Mouse (Mus musculus) heart, embryonic 14.5 days (tissue): ENCODE data around the gene Rapgef1. TPM values are rescaled to one million over a fixed set of nuclear protein-coding genes. Genes with fewer than 3 reads are reported as not detected.

ENCODE experiments used
- ATAC-seq: fragments of 200-750 bp; cut with Nextera tagmentation; 2 replicates; pipeline ENCODE4 v1.8.0; 2017; ENCODE audit warnings: low read depth, moderate TSS enrichment; ENCODE audit not compliant: insufficient number of reproducible peaks, insufficient read depth, low FRiP score
- H3K27ac ChIP-seq, 2 experiments: fragments of 200-500 bp in 1 of 2; fragments of 300-500 bp in 1 of 2; sonication (generic) in 1 of 2; replicated peaks in 1 of 2; 2 replicates each; pipeline ENCODE4 v1.5.1; 2012 to 2014; ENCODE audit warnings: low read depth in 2 of 2, low read length in 2 of 2, control low read depth in 1 of 2, mild to moderate bottlenecking in 1 of 2, mixed read lengths in 1 of 2; ENCODE audit not compliant: control insufficient read depth in 1 of 2, insufficient read depth in 1 of 2
- H3K27me3 ChIP-seq: fragments of 300-500 bp; sonication (generic); 2 replicates; pipeline ENCODE4 v1.6.1; 2014; ENCODE audit warnings: mild to moderate bottlenecking, low read length, control low read depth; ENCODE audit not compliant: control insufficient read depth, insufficient read depth
- H3K36me3 ChIP-seq: fragments of 300-500 bp; sonication (generic); 2 replicates; pipeline ENCODE4 v1.6.1; 2014; ENCODE audit warnings: mild to moderate bottlenecking, control low read depth, low read length, mixed read lengths; ENCODE audit not compliant: control insufficient read depth, insufficient read depth
- H3K4me1 ChIP-seq, 2 experiments: fragments of 200-500 bp in 1 of 2; fragments of 300-500 bp in 1 of 2; sonication (generic) in 1 of 2; 2 replicates each; pipeline ENCODE4 v1.6.1; 2012 to 2014; ENCODE audit warnings: low read length in 2 of 2, control low read depth in 1 of 2, mixed read lengths in 1 of 2; ENCODE audit not compliant: control insufficient read depth in 2 of 2, insufficient read depth in 2 of 2
- H3K4me2 ChIP-seq: fragments of 300-500 bp; sonication (generic); 2 replicates; pipeline ENCODE4 v1.6.1; 2014; ENCODE audit warnings: mild to moderate bottlenecking, low read length
- H3K4me3 ChIP-seq, 2 experiments: fragments of 200-500 bp in 1 of 2; fragments of 300-500 bp in 1 of 2; sonication (generic) in 1 of 2; 2 replicates each; pipeline ENCODE4 v1.5.1; 2012 to 2014; ENCODE audit warnings: low read length in 2 of 2, mild to moderate bottlenecking in 2 of 2, control low read depth in 1 of 2, low read depth in 1 of 2, moderate library complexity in 1 of 2; ENCODE audit not compliant: control insufficient read depth in 1 of 2, insufficient read depth in 1 of 2
- H3K9ac ChIP-seq: fragments of 300-500 bp; sonication (generic); 2 replicates; pipeline ENCODE4 v1.6.1; 2014; ENCODE audit warnings: mild to moderate bottlenecking, low read length
- H3K9me3 ChIP-seq: fragments of 300-500 bp; sonication (generic); 2 replicates; pipeline ENCODE4 v1.6.1; 2016; ENCODE audit warnings: low read length, control low read depth; ENCODE audit not compliant: control insufficient read depth
- WGBS: fragments of 180-500 bp; shearing (Covaris S2); extraction: QIAGEN DNeasy Blood & Tissue Kit; methylation state at CpG from one replicate; pipeline ENCODE4 v1.1.7; 2014; 5-methylcytosine and 5-hydroxymethylcytosine counted together
- polyA plus RNA-seq: library from polyadenylated mRNA; unstranded; fragments of >200 nt; fragmentation: Nextera tagmentation; extraction: Ambion mirVana; gene quantifications from 2 replicates; pipeline ENCODE4 v1.2.1, GENCODE M21; 2014

Gene Rapgef1
- polyA plus RNA-seq, 1 experiment from 2014 or later = 12.6 TPM

DNA sequence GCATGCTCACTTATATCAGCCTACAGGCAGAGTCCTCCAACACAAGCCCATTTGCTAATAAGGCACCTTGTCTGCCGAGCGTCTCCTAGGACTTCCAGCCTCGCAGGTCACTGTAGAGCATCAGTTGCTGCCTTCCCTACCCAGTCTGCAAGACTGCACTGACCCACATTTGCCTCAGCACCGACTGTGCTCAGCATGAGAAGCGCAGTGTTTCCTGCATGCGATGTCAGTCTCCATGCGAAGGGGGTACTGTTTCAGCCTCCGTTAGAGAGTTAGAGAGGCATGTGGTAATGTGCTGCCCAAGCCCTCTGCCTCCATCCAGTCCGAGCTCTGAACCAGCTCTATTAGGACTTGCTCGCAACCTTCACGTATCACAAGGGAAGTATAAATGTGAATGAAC, 54.6 kb downstream of the Rapgef1 start:
- 79% methylated on average over 11 of the region's 11 CpGs for WGBS
- peaks cover 15 to 44% of the 10 kb centered on the region in 2 experiments for H3K4me1 ChIP-seq
- H3K36me3 ChIP-seq = 0 out of 2 replicates have a peak, but pooled peaks cover under 1% of the 10 kb centered on the region
- H3K27ac ChIP-seq = no peak overlapping the region
- ATAC-seq = no peak
- H3K9ac ChIP-seq = no peak overlapping the region
- no peaks in the 10 kb centered on the region for H3K9me3 ChIP-seq
- no peaks in the 10 kb centered on the region for H3K27me3 ChIP-seq
- H3K4me2 ChIP-seq = no peak overlapping the region
- no peak overlapping the region for H3K4me3 ChIP-seq

DNA sequence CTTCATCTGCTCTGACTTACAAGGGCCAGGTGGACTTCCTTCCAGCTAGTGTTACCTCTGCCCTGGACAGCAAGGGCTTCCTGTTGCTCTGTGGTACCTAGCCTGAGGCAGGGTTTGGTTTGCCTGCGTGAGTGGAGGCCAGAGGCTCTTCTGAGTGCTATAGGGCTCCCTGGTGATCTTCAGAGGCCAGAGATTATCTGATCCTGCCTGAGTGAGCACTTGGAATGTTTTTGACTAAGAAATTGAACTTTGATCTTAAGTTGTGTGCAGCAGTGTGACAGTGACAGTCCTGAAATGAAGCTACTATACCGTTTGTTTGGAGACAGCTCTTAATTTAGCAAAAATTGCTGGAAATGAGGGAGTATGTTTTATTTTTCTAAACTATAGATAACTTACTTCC, 55.0 kb downstream of the Rapgef1 start:
- Histone ChIP-seq H3K4me2 (no peak overlapping the region), H3K27ac (no peak overlapping the region), H3K9ac (no peak overlapping the region), H3K9me3 (no peaks in the 10 kb centered on the region), H3K36me3 (0 out of 2 replicates have a peak, but pooled peaks cover 5% of the 10 kb centered on the region), H3K4me1 (peaks cover 15 to 40% of the 10 kb centered on the region in 2 experiments), H3K27me3 (no peaks in the 10 kb centered on the region), H3K4me3 (no peak overlapping the region)
- no peak for ATAC-seq
- 69% methylated on average over 2 of the region's 2 CpGs for WGBS

DNA sequence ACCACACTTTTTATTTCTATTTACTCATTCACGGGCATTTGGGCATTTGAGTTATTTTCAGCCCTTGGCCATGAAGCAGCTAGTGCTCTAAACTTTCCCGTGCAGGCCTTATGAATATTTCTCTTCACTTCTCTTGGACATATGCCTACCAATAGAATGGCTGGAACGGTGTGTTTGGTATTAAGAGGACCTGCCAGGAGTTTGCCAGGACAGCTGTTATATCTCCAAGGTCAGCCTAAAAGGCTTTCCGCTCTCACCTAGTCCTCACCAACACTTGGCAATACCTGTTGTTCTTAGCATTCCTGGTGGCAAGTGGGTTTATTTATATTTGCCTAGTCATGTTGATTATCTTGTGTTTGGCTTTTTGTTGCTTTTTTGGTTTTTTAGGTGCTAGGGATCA, 56.3 kb downstream of the Rapgef1 start:
- Histone ChIP-seq H3K9me3 (no peaks in the 10 kb centered on the region), H3K4me2 (no peak overlapping the region), H3K9ac (no peak overlapping the region), H3K36me3 (0 out of 2 replicates have a peak, but pooled peaks cover 7% of the 10 kb centered on the region), H3K27ac (no peak overlapping the region), H3K27me3 (no peaks in the 10 kb centered on the region), H3K4me3 (no peak overlapping the region), H3K4me1 (peaks cover 10 to 27% of the 10 kb centered on the region in 2 experiments)
- WGBS = 59% methylated on average over 4 of the region's 4 CpGs
- no peak for ATAC-seq

DNA sequence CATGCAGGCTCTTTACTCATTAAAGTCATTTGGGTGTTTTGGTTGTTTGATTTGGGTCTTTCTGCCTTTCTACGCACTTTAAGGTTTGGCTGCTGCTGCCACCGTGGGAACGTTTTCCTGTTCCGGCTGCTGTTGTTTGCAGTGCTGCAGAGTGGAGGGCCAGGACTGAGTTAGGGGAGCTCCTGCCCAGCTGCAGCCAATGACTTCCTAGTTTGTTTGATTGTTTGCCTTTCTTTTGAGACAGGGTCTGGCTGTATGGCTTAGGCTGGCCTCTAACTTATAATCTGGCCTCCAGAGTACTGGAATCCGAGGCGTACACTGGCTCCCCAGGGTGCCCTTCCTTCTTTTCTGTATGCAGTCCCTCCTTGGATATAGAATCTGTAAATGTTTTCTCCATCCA, 57.0 kb downstream of the Rapgef1 start:
- 77% methylated on average over 6 of the region's 6 CpGs for WGBS
- Histone ChIP-seq H3K9ac (no peak overlapping the region), H3K9me3 (no peaks in the 10 kb centered on the region), H3K4me1 (peaks cover 4 to 21% of the 10 kb centered on the region in 2 experiments), H3K27me3 (no peaks in the 10 kb centered on the region), H3K4me2 (no peak overlapping the region), H3K27ac (no peak overlapping the region), H3K4me3 (no peak overlapping the region), H3K36me3 (0 out of 2 replicates have a peak, but pooled peaks cover 7% of the 10 kb centered on the region)
- no peak for ATAC-seq

DNA sequence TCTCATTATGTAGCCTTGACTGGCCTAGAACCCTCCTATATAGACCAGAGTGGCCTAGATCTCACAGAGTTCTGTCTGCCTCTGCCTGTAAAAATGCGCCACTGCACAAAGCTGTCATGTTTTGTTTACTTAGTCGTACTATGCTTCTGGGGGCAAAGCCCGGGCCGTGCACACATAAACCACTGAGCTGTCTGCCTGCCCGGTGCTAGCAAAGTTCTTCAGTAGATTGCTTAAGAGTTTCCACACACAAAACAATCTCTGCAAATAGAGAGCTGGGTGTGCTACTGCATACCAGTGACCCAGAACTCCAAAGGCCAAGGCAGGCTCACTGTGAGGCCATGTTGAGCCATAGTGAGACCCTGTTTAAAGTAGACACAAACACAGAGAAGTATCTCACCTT, 58.3 kb downstream of the Rapgef1 start:
- WGBS = 68% methylated on average over 5 of the region's 5 CpGs
- no peak overlapping the region for H3K4me2 ChIP-seq
- no peaks in the 10 kb centered on the region for H3K9me3 ChIP-seq
- 0 out of 2 replicates have a peak, but pooled peaks cover 7% of the 10 kb centered on the region for H3K36me3 ChIP-seq
- H3K4me1 ChIP-seq = peaks cover 0 to 11% of the 10 kb centered on the region in 2 experiments; a peak in 2 of 4 replicates
- 0 out of 2 replicates have a peak overlapping the region, but pooled peaks have one; percentile 1 for H3K9ac ChIP-seq
- no peaks in the 10 kb centered on the region for H3K27me3 ChIP-seq
- no peak overlapping the region for H3K27ac ChIP-seq
- H3K4me3 ChIP-seq = no peak overlapping the region
- ATAC-seq = no peak

DNA sequence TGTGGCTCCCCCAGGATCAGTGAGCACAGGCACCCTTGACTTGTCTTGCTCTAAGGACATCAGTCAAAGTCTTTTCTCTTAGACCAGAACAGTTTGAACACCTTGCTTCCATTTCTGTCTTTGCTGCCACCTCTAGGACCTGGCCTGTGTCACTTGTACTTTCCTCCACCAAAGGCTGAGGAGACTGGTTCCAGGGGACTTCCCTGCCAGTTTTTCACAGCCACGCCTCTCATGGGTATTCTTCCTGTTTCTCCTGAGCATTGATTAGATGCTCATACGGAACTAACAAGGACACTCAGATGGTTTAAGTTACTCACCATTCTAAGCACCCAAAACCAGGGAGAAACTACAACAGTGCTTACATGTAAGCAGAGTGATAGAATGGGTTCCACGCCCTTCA, 59.0 kb downstream of the Rapgef1 start:
- Histone ChIP-seq H3K4me3 (no peak overlapping the region), H3K27ac (no peak overlapping the region), H3K9ac (no peak overlapping the region), H3K27me3 (no peaks in the 10 kb centered on the region), H3K9me3 (no peaks in the 10 kb centered on the region), H3K4me2 (no peak overlapping the region), H3K4me1 (peaks cover 0 to 14% of the 10 kb centered on the region in 2 experiments; a peak in 2 of 4 replicates), H3K36me3 (0 out of 2 replicates have a peak, but pooled peaks cover 7% of the 10 kb centered on the region)
- no peak for ATAC-seq
- 61% methylated on average over 3 of the region's 3 CpGs for WGBS

DNA sequence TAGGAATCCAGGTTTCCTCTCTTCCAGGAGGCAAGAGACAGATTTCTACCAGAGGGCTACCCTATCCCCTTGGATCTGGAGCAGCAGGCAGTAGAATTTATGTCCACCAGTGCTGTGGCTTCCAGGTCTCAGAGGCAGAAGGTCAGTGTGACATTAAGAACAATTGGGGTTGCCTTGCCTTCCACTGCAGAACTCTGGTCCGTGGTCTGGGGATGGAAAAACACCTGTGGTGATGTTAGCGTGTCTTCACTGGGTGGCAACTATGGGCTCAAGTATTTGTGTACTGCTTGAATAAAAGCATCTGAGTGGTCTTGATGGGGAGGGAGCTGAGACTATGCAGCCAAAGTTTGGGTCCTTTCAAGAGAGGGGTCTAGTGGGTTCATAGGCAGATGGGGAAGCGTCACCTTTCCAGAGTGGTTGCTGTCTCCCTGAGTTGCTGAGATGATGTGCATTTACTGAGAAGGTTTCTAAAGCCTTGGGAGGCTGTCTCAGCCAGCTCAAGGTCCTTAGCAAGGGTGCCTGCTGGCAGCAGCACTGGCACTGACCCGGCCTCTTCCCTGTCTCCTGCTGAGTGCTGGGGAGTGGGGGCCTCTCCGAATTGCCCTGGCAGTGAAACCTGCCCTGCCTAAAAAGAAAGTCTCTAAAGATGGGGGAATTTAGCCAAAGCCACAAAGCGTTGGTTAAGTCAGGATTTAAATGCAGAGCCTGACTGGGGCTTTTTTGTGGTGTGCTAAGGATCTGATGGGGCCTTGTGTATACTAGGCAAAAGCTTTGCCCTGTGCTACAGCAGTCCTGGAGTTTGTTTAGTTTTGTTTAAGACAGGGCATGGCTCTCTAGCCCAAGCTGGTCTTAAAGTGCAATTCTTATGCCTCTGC, 60.4 kb downstream of the Rapgef1 start:
- no peaks in the 10 kb centered on the region for H3K9me3 ChIP-seq
- H3K4me3 ChIP-seq = no peak overlapping the region
- peaks cover 0 to 17% of the 10 kb centered on the region in 2 experiments; a peak in 2 of 4 replicates for H3K4me1 ChIP-seq
- 92% methylated on average over 6 of the region's 6 CpGs for WGBS
- ATAC-seq = no peak
- H3K9ac ChIP-seq = no peak overlapping the region
- H3K27ac ChIP-seq = no peak overlapping the region
- H3K36me3 ChIP-seq = 0 out of 2 replicates have a peak, but pooled peaks cover 7% of the 10 kb centered on the region
- no peaks in the 10 kb centered on the region for H3K27me3 ChIP-seq
- no peak overlapping the region for H3K4me2 ChIP-seq
